Mouse (Mus musculus): ENCODE results near the gene Mllt3. TPM values are rescaled to one million over a fixed set of nuclear protein-coding genes. Genes with fewer than 3 reads are reported as not detected.
A peak's percentile ranks its signal among the peaks of the same experiment; 100 is the strongest.

The Mllt3 gene
- polyA plus RNA-seq, 1 experiment from 2014 or later, result 73.6 TPM

GRCm38 (mm10) chr4:87739524-87740128 is 293.5 kb downstream of the Mllt3 start:
- H3K4me2 ChIP-seq, result no peak overlapping the region
- peak overlapping the region; percentile 76 for H3K27ac ChIP-seq (replicated peaks)
- WGBS, result 40% methylated on average over 7 of the region's 7 CpGs
- ATAC-seq (ENCODE audit: low read depth), result peak; percentile 91
- H3K9ac ChIP-seq, result no peak overlapping the region
- no peaks in the 10 kb centered on the region for H3K9me3 ChIP-seq
- no peaks in the 10 kb centered on the region for H3K36me3 ChIP-seq
- H3K27me3 ChIP-seq, result no peaks in the 10 kb centered on the region
- H3K4me3 ChIP-seq, result no peak overlapping the region
- H3K4me1 ChIP-seq (replicated peaks), result peaks cover 18% of the 10 kb centered on the region

- H3K4me3 ChIP-seq, result no peak overlapping the region
- H3K4me2 ChIP-seq, result no peak overlapping the region
- H3K36me3 ChIP-seq, result no peaks in the 10 kb centered on the region
- peak overlapping the region; percentile 76 for H3K27ac ChIP-seq (replicated peaks)
- no peaks in the 10 kb centered on the region for H3K27me3 ChIP-seq
- H3K9me3 ChIP-seq, result no peaks in the 10 kb centered on the region
- peaks cover 18% of the 10 kb centered on the region for H3K4me1 ChIP-seq (replicated peaks)
- no peak overlapping the region for H3K9ac ChIP-seq
- 40% methylated on average over 2 of the region's 2 CpGs for WGBS
- no peak for ATAC-seq (ENCODE audit: low read depth)
Observed at GRCm38 (mm10) chr4:87739104-87739503, 294.1 kb downstream of the Mllt3 start.

DNA sequence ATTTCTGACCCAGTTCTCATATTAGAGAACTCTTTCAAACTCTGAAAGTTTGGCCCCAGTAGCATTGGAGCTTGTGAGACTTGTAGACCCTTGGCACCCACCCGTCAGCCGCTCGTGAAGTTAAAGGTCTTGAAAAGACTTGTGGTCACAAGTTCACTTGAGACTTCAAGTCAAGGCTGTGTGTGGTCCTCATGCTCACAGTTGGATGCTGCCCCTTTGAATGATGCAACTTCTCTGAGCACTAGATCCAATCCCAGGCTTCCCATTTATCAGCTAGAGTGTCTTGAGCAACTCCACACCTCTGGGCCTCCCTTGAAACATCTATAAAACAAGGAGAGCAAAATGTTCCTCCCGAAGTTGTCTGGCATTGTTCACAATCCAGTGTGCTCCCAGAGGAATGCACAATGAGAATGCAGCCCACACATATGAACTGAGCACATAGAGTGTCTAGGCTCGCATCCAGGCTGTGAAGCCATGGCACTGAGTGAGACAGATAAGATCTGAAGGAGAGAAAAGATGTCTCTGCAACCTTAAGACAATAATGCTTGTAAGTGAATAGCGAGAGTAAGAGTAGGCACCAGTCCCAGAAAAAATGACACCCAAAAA is 295.9 kb downstream of the Mllt3 start:
- no peak overlapping the region for H3K4me3 ChIP-seq
- peaks cover 25% of the 10 kb centered on the region for H3K4me1 ChIP-seq (replicated peaks)
- H3K27me3 ChIP-seq, result no peaks in the 10 kb centered on the region
- WGBS, result 83% methylated on average over 6 of the region's 6 CpGs
- no peak overlapping the region for H3K27ac ChIP-seq (replicated peaks)
- no peak for ATAC-seq (ENCODE audit: low read depth)
- H3K9ac ChIP-seq, result no peak overlapping the region
- H3K36me3 ChIP-seq, result no peaks in the 10 kb centered on the region
- H3K4me2 ChIP-seq, result no peak overlapping the region
- H3K9me3 ChIP-seq, result no peaks in the 10 kb centered on the region

DNA sequence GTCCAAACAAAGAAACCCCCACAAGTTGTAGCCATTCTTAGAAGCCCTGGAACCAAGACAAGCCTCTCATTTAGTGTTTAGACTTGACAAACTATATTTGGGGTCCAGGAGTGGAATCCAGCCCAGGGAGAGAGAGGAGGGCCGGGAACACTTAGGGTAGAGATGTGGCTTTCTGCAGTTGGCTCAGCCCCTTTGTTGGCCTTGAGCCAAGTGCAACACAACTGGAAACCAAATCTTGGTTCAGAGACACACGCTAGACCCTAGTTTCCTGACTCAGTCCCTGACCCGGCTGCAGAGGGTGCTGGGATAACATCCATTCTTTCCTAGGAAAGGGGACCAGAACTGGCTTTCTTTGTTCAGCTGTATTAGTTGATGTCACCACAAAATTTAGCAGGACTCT is 296.4 kb downstream of the Mllt3 start:
- no peak for ATAC-seq (ENCODE audit: low read depth)

DNA sequence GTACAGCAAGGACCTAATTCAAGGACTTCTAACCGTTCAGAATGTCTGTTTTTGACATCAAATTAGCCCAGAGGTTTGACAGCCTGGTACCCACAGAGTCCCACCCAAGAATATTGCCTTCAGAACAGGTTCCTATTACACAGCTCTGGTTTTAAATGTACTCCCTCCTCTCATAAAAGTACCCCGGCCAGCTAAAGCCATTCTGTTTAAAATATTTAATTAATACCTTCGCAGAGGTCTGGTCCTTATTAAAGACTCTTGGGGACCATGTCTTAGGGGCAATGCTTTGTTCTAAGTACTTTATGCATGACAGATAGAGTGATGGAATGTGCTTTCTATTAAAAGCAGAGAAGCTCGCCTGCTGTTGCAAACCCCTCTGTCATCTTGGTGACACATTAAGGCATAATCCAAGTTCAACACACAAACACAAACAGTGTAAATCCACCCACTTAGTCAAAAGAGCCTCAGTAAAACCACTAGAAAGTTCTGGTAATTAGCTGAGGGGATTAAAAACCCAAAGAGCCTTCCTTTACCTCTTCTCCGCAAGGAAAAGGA is 302.0 kb downstream of the Mllt3 start:
- 0 out of 2 replicates have a peak, but pooled peaks cover 10% of the 10 kb centered on the region for H3K4me1 ChIP-seq (replicated peaks)
- H3K36me3 ChIP-seq, result no peaks in the 10 kb centered on the region
- H3K4me3 ChIP-seq, result no peak overlapping the region
- H3K27ac ChIP-seq (replicated peaks), result no peak overlapping the region
- no peaks in the 10 kb centered on the region for H3K9me3 ChIP-seq
- no peak overlapping the region for H3K4me2 ChIP-seq
- WGBS, result 61% methylated on average over 5 of the region's 5 CpGs
- no peak overlapping the region for H3K9ac ChIP-seq
- no peak for ATAC-seq (ENCODE audit: low read depth)
- no peaks in the 10 kb centered on the region for H3K27me3 ChIP-seq

More for the DNA sequence above, 296.4 kb downstream of the Mllt3 start:
- Histone ChIP-seq H3K9me3 (no peaks in the 10 kb centered on the region), H3K4me3 (no peak overlapping the region), H3K4me1 (replicated peaks) (peaks cover 26% of the 10 kb centered on the region), H3K36me3 (no peaks in the 10 kb centered on the region), H3K4me2 (no peak overlapping the region), H3K27ac (replicated peaks) (no peak overlapping the region), H3K27me3 (no peaks in the 10 kb centered on the region), H3K9ac (no peak overlapping the region)
- WGBS, result 66% methylated on average over 3 of the region's 3 CpGs

GRCm38 (mm10) chr4:87728581-87728980 is 304.6 kb downstream of the Mllt3 start:
- H3K4me1 ChIP-seq (replicated peaks), result 0 out of 2 replicates have a peak, but pooled peaks cover 14% of the 10 kb centered on the region
- no peak overlapping the region for H3K4me3 ChIP-seq
- no peak overlapping the region for H3K4me2 ChIP-seq
- no peaks in the 10 kb centered on the region for H3K36me3 ChIP-seq
- H3K9ac ChIP-seq, result no peak overlapping the region
- H3K27ac ChIP-seq (replicated peaks), result no peak overlapping the region
- H3K27me3 ChIP-seq, result no peaks in the 10 kb centered on the region
- 86% methylated on average over 1 of the region's 1 CpGs for WGBS
- no peak for ATAC-seq (ENCODE audit: low read depth)
- no peaks in the 10 kb centered on the region for H3K9me3 ChIP-seq

GRCm38 (mm10) chr4:87723448-87723847 is 309.7 kb downstream of the Mllt3 start:
- 59% methylated on average over 6 of the region's 6 CpGs for WGBS
- Histone ChIP-seq H3K4me1 (replicated peaks) (0 out of 2 replicates have a peak, but pooled peaks cover 5% of the 10 kb centered on the region), H3K4me2 (no peak overlapping the region), H3K9ac (no peak overlapping the region), H3K4me3 (no peak overlapping the region), H3K9me3 (no peaks in the 10 kb centered on the region), H3K27me3 (no peaks in the 10 kb centered on the region), H3K27ac (replicated peaks) (no peak overlapping the region), H3K36me3 (no peaks in the 10 kb centered on the region)
- ATAC-seq (ENCODE audit: low read depth), result no peak

Other genes starting within 250 kb of the Mllt3 start
- gene Focad, start 61.3 kb upstream of the Mllt3 start, polyA plus RNA-seq (2015; fragmentation: Nextera tagmentation; extraction: Ambion mirVana), result 9.5 and 12.3 TPM in 2 replicates

All from neural tube, embryonic 13.5 days (tissue).